7 mouse cellular contexts compared by ENCODE assay signal in the genomic region with DNA sequence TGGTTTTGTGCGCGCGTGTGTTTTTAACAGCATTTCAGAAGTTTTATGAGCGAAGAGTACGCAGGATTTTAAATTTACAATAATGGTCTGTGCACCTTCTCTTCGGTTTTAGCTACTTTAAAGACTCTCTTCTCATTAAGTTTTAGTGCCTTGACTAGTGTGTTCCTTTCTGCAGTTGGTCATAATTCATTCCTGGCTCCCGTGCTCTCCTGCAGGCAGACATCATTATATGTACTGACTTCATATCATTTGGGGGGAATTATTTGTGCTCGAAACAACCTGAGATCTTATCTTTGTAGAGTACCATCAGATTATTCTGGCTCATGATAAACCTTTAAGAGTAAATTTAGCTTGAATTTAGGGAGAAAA. TPM values are rescaled to one million over a fixed set of nuclear protein-coding genes. Genes with fewer than 3 reads are reported as not detected.
A peak's percentile ranks its signal among the peaks of the same experiment; 100 is the strongest.
DNase-seq lines count a peak whose midpoint lies in the region; ATAC-seq lines count a peak whose summit lies in the region.

No protein-coding gene starts in this region.

- 60% methylated on average over 8 of the region's 8 CpGs for WGBS in liver, embryonic 11.5 days
- WGBS in hindbrain, embryonic 12.5 days: 57% methylated on average over 8 of the region's 8 CpGs
- 61% methylated on average over 8 of the region's 8 CpGs for WGBS in liver, embryonic 12.5 days (ENCODE audit: insufficient replicate concordance)
- WGBS in stomach, embryonic 15.5 days: 46% methylated on average over 8 of the region's 8 CpGs

- H3K9ac ChIP-seq in liver, embryonic 11.5 days (ENCODE audit: low read depth, low read length): no peak overlapping the region
- no peak overlapping the region for H3K9ac ChIP-seq in hindbrain, embryonic 12.5 days
- no peak overlapping the region for H3K9ac ChIP-seq in liver, embryonic 12.5 days
- no peak overlapping the region for H3K9ac ChIP-seq in stomach, embryonic 15.5 days

- H3K4me3 ChIP-seq in liver, embryonic 11.5 days (ENCODE audit: low read depth, low read length): no peak overlapping the region
- peak overlapping the region; percentile 12; the same call in 1 of the 2 replicates for H3K4me3 ChIP-seq in hindbrain, embryonic 12.5 days
- no peak overlapping the region for H3K4me3 ChIP-seq in liver, embryonic 12.5 days
- no peak overlapping the region; the same call in 1 of the 2 replicates for H3K4me3 ChIP-seq in stomach, embryonic 15.5 days (replicated peaks)

- no peaks in the 10 kb centered on the region for H3K27me3 ChIP-seq in liver, embryonic 11.5 days (replicated peaks; ENCODE audit: control insufficient read depth, insufficient read depth, low read length)
- H3K27me3 ChIP-seq in hindbrain, embryonic 12.5 days: no peaks in the 10 kb centered on the region
- H3K27me3 ChIP-seq in liver, embryonic 12.5 days (replicated peaks): no peaks in the 10 kb centered on the region
- no peaks in the 10 kb centered on the region for H3K27me3 ChIP-seq in stomach, embryonic 15.5 days (replicated peaks)

- no peak for DNase-seq in liver, embryonic 11.5 days (ENCODE audit: low spot score)
- no peak for DNase-seq in liver
- DNase-seq in adrenal gland, adult 2 months: no peak
- no peak for DNase-seq in cerebellum, adult 11 months

- ATAC-seq in liver, embryonic 11.5 days (replicated peaks; ENCODE audit: low FRiP score): no peak
- ATAC-seq in hindbrain, embryonic 12.5 days (ENCODE audit: low FRiP score): no peak; the same call in 1 of the 2 replicates
- ATAC-seq in liver, embryonic 12.5 days: no peak
- ATAC-seq in stomach, embryonic 15.5 days (ENCODE audit: insufficient read depth, low FRiP score, low read depth): no peak

- no peak overlapping the region for H3K27ac ChIP-seq in liver, embryonic 11.5 days (ENCODE audit: low read depth, low read length)
- H3K27ac ChIP-seq in hindbrain, embryonic 12.5 days: no peak overlapping the region
- H3K27ac ChIP-seq in liver, embryonic 12.5 days: no peak overlapping the region
- H3K27ac ChIP-seq in stomach, embryonic 15.5 days: no peak overlapping the region

- H3K36me3 ChIP-seq in liver, embryonic 11.5 days (ENCODE audit: control insufficient read depth, insufficient read depth, low read length): peaks cover 13% of the 10 kb centered on the region
- peaks cover 11% of the 10 kb centered on the region; the same call in 1 of the 2 replicates for H3K36me3 ChIP-seq in hindbrain, embryonic 12.5 days
- peaks cover 39% of the 10 kb centered on the region for H3K36me3 ChIP-seq in liver, embryonic 12.5 days
- 0 out of 2 replicates have a peak, but pooled peaks cover 7% of the 10 kb centered on the region for H3K36me3 ChIP-seq in stomach, embryonic 15.5 days

- H3K4me2 ChIP-seq in liver, embryonic 11.5 days: peak overlapping the region; percentile 50
- peak overlapping the region; percentile 48 for H3K4me2 ChIP-seq in hindbrain, embryonic 12.5 days (replicated peaks)
- peak overlapping the region; percentile 37 for H3K4me2 ChIP-seq in liver, embryonic 12.5 days
- peak overlapping the region; percentile 49 for H3K4me2 ChIP-seq in stomach, embryonic 15.5 days

- no peaks in the 10 kb centered on the region for H3K4me1 ChIP-seq in liver, embryonic 11.5 days (replicated peaks; ENCODE audit: control insufficient read depth, insufficient read depth, low read length)
- H3K4me1 ChIP-seq in hindbrain, embryonic 12.5 days: peaks cover 8% of the 10 kb centered on the region
- H3K4me1 ChIP-seq in liver, embryonic 12.5 days: no peaks in the 10 kb centered on the region
- H3K4me1 ChIP-seq in stomach, embryonic 15.5 days: no peaks in the 10 kb centered on the region

- H3K9me3 ChIP-seq in liver, embryonic 11.5 days (ENCODE audit: control insufficient read depth, low read length): no peaks in the 10 kb centered on the region
- H3K9me3 ChIP-seq in hindbrain, embryonic 12.5 days (replicated peaks): no peaks in the 10 kb centered on the region
- no peaks in the 10 kb centered on the region for H3K9me3 ChIP-seq in liver, embryonic 12.5 days (replicated peaks)
- H3K9me3 ChIP-seq in stomach, embryonic 15.5 days: no peaks in the 10 kb centered on the region

RNA-seq across cellular contexts. Expression of a gene that starts 12.1 kb away (rescaled TPM):
- 21.1 and 26.1 TPM in 2 replicates for polyA plus RNA-seq in liver, embryonic 11.5 days (2014; fragmentation: Nextera tagmentation; extraction: Ambion mirVana)
- 24.2 and 25.8 TPM in 2 replicates for polyA plus RNA-seq in hindbrain, embryonic 12.5 days (2016; fragmentation: Nextera tagmentation; extraction: Ambion mirVana)
- polyA plus RNA-seq in liver, embryonic 12.5 days (2016; fragmentation: Nextera tagmentation; extraction: Ambion mirVana): 12.4 and 14.2 TPM in 2 replicates
- polyA plus RNA-seq in stomach, embryonic 15.5 days (2015; fragmentation: Nextera tagmentation; extraction: Ambion mirVana): 19.9 and 21.5 TPM in 2 replicates
- 10 to 100 TPM; 32.2 to 44.4 TPM for total RNA-seq in adrenal gland, adult 2 months (2021)
- polyA plus RNA-seq in adrenal gland, adult 2 months (2012; rRNA removed): 7.3 and 9.2 TPM in 2 replicates

RNA-seq across cellular contexts. Expression of a gene that starts 12.4 kb away (rescaled TPM):
- 5.7 and 6.0 TPM in 2 replicates for polyA plus RNA-seq in liver, embryonic 11.5 days (2014; fragmentation: Nextera tagmentation; extraction: Ambion mirVana)
- 2.9 and 3.8 TPM in 2 replicates for polyA plus RNA-seq in hindbrain, embryonic 12.5 days (2016; fragmentation: Nextera tagmentation; extraction: Ambion mirVana)
- 3.7 and 4.0 TPM in 2 replicates for polyA plus RNA-seq in liver, embryonic 12.5 days (2016; fragmentation: Nextera tagmentation; extraction: Ambion mirVana)
- polyA plus RNA-seq in stomach, embryonic 15.5 days (2015; fragmentation: Nextera tagmentation; extraction: Ambion mirVana): 3.6 and 4.1 TPM in 2 replicates
- total RNA-seq in adrenal gland, adult 2 months (2021): 1 to 10 TPM; 3.2 to 4.8 TPM
- polyA plus RNA-seq in adrenal gland, adult 2 months (2012; rRNA removed): 1.4 and 1.6 TPM in 2 replicates
